Mouse (Mus musculus) liver, adult 2 months (tissue): Measurements from ENCODE around the gene Dnajc24.

ENCODE experiments used
- CTCF ChIP-seq: fragments of 200-500 bp; IDR thresholded peaks from 2 replicates; pipeline ENCODE4 v1.5.1; 2011; ENCODE audit warnings: low read depth, low read length, control low read depth
- POLR2A ChIP-seq: fragments of 200-500 bp; IDR thresholded peaks from 2 replicates; pipeline ENCODE4 v1.6.1; 2011; ENCODE audit warnings: low read length, control low read depth; ENCODE audit not compliant: insufficient read depth; ENCODE audit errors: extremely low read depth

GRCm38 (mm10) chr2:105917623-105918346 is 85.6 kb downstream of the Dnajc24 start:
- no peak for TF ChIP-seq CTCF
- no peak for TF ChIP-seq POLR2A
